Mouse (Mus musculus): ENCODE results near the gene Ago1. TPM values are rescaled to one million over a fixed set of nuclear protein-coding genes. Genes with fewer than 3 reads are reported as not detected.

Gene Ago1
- polyA plus RNA-seq, 1 experiment from 2014 or later: 4.2 TPM

DNA sequence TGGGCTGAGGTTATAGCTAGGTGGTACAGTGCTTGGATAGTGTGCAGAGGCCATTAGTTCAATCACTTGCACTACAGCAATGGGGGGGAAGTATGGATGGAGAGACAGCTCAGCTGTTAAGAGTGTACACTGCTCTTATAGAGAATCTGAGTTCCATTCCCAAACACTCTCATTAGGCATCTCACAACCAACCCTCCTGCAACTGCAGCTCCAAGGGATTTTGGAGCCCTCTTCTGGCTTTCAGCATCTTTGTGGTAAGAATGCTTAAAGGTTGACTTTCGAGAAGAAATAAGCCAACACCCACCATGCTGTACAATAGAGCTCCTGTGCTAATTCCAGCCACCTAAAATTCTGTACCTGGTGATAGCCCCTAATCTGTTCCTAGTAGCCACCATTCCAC lies 17.8 kb upstream of the Ago1 start:
- Histone ChIP-seq H3K27me3 (ENCODE audit: control insufficient read depth, insufficient read depth, low read length) (no peaks in the 10 kb centered on the region), H3K4me2 (ENCODE audit: low read length) (no peak overlapping the region), H3K9ac (ENCODE audit: low read length) (no peak overlapping the region), H3K36me3 (ENCODE audit: control insufficient read depth, insufficient read depth, low read length) (no peaks in the 10 kb centered on the region), H3K9me3 (ENCODE audit: control insufficient read depth, low read length) (no peaks in the 10 kb centered on the region), H3K4me1 (ENCODE audit: control insufficient read depth in 2 of 2, insufficient read depth in 2 of 2, low read length in 2 of 2) (no peaks in the 10 kb centered on the region), H3K27ac (replicated peaks in 1 of 2; ENCODE audit: control insufficient read depth in 1 of 2, insufficient read depth in 1 of 2, low read depth in 2 of 2, low read length in 2 of 2) (no peak overlapping the region), H3K4me3 (ENCODE audit: control insufficient read depth in 1 of 2, insufficient read depth in 1 of 2, low read depth in 1 of 2, low read length in 2 of 2) (no peak overlapping the region)
- no peak for ATAC-seq (ENCODE audit: insufficient number of reproducible peaks, insufficient read depth, low FRiP score, low read depth)
- WGBS: 57% methylated on average over 1 of the region's 1 CpGs

DNA sequence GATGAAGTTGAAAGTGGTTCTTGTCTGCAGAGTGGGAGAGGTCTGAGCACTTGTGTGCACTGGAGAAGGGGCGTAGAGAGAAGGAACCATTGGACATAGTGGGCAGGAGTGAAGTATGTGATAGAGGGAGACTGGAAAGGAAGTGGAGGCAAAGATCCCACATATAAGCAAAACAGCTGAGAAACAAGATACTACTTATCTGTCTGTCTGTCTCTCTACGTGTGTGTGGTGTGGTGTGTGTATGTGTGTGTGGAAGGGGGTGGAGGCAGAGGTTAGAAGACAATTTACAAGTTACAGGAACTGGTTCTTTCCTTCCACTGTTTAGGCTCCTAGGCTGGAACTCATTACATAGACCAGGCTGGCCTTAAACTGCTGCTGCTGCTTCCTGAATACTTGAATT lies 16.7 kb upstream of the Ago1 start:
- H3K36me3 ChIP-seq (ENCODE audit: control insufficient read depth, insufficient read depth, low read length): no peaks in the 10 kb centered on the region
- H3K9me3 ChIP-seq (ENCODE audit: control insufficient read depth, low read length): no peaks in the 10 kb centered on the region
- no peaks in the 10 kb centered on the region for H3K27me3 ChIP-seq (ENCODE audit: control insufficient read depth, insufficient read depth, low read length)
- no peak overlapping the region for H3K27ac ChIP-seq (replicated peaks in 1 of 2; ENCODE audit: control insufficient read depth in 1 of 2, insufficient read depth in 1 of 2, low read depth in 2 of 2, low read length in 2 of 2)
- WGBS: 60% methylated on average over 2 of the region's 2 CpGs
- H3K9ac ChIP-seq (ENCODE audit: low read length): no peak overlapping the region
- H3K4me1 ChIP-seq (ENCODE audit: control insufficient read depth in 2 of 2, insufficient read depth in 2 of 2, low read length in 2 of 2): no peaks in the 10 kb centered on the region
- H3K4me3 ChIP-seq (ENCODE audit: control insufficient read depth in 1 of 2, insufficient read depth in 1 of 2, low read depth in 1 of 2, low read length in 2 of 2): no peak overlapping the region
- H3K4me2 ChIP-seq (ENCODE audit: low read length): no peak overlapping the region
- ATAC-seq (ENCODE audit: insufficient number of reproducible peaks, insufficient read depth, low FRiP score, low read depth): no peak

DNA sequence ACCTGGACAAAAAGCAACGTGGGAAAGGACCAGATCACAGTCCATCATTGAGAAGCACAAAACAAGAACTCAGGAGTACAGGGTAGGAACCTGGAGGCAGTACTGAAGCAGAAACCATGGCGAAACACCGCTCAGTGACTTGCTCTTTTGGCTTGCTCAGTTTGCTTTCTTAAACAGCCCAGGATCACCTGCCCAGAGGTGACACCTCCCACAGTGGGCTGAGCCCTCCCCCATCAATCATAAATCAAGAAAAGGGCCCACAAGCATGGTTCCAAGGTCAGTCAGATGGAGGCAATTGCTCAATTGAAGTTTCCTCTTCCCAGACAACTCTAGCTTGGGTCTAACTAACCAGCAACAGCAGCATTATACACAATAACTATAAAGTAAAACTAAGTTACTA lies 15.5 kb upstream of the Ago1 start:
- 75% methylated on average over 3 of the region's 3 CpGs for WGBS
- no peaks in the 10 kb centered on the region for H3K9me3 ChIP-seq (ENCODE audit: control insufficient read depth, low read length)
- H3K4me1 ChIP-seq (ENCODE audit: control insufficient read depth in 2 of 2, insufficient read depth in 2 of 2, low read length in 2 of 2): no peaks in the 10 kb centered on the region
- no peaks in the 10 kb centered on the region for H3K27me3 ChIP-seq (ENCODE audit: control insufficient read depth, insufficient read depth, low read length)
- ATAC-seq (ENCODE audit: insufficient number of reproducible peaks, insufficient read depth, low FRiP score, low read depth): no peak
- no peaks in the 10 kb centered on the region for H3K36me3 ChIP-seq (ENCODE audit: control insufficient read depth, insufficient read depth, low read length)
- no peak overlapping the region for H3K4me3 ChIP-seq (ENCODE audit: control insufficient read depth in 1 of 2, insufficient read depth in 1 of 2, low read depth in 1 of 2, low read length in 2 of 2)
- no peak overlapping the region for H3K9ac ChIP-seq (ENCODE audit: low read length)
- H3K4me2 ChIP-seq (ENCODE audit: low read length): no peak overlapping the region
- H3K27ac ChIP-seq (replicated peaks in 1 of 2; ENCODE audit: control insufficient read depth in 1 of 2, insufficient read depth in 1 of 2, low read depth in 2 of 2, low read length in 2 of 2): no peak overlapping the region

DNA sequence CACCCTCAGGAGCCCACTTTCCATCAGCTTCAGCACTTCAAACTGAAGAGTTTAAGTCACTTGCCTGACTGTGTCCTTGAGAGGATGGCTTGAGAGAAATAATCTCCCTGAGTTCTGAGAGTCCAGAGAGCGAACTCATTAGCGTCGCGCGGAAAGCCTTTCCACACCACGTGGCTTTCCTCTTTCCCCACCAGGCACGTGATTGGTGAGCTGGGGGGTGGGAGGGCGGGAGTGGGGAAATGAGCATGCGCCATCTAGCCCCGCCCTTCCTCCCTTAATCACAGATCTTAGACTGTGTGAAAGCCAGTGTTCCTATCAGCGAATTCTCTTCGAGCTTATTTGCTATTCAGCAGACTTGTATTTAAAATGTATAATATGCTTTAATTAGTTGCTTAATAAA lies 14.6 kb upstream of the Ago1 start:
- H3K4me3 ChIP-seq (ENCODE audit: control insufficient read depth in 1 of 2, insufficient read depth in 1 of 2, low read depth in 1 of 2, low read length in 2 of 2): no peak overlapping the region
- H3K27me3 ChIP-seq (ENCODE audit: control insufficient read depth, insufficient read depth, low read length): no peaks in the 10 kb centered on the region
- H3K27ac ChIP-seq (replicated peaks in 1 of 2; ENCODE audit: control insufficient read depth in 1 of 2, insufficient read depth in 1 of 2, low read depth in 2 of 2, low read length in 2 of 2): no peak overlapping the region
- no peaks in the 10 kb centered on the region for H3K36me3 ChIP-seq (ENCODE audit: control insufficient read depth, insufficient read depth, low read length)
- WGBS: 70% methylated on average over 12 of the region's 12 CpGs
- no peaks in the 10 kb centered on the region for H3K9me3 ChIP-seq (ENCODE audit: control insufficient read depth, low read length)
- ATAC-seq (ENCODE audit: insufficient number of reproducible peaks, insufficient read depth, low FRiP score, low read depth): no peak
- no peak overlapping the region for H3K9ac ChIP-seq (ENCODE audit: low read length)
- H3K4me2 ChIP-seq (ENCODE audit: low read length): no peak overlapping the region
- no peaks in the 10 kb centered on the region for H3K4me1 ChIP-seq (ENCODE audit: control insufficient read depth in 2 of 2, insufficient read depth in 2 of 2, low read length in 2 of 2)

DNA sequence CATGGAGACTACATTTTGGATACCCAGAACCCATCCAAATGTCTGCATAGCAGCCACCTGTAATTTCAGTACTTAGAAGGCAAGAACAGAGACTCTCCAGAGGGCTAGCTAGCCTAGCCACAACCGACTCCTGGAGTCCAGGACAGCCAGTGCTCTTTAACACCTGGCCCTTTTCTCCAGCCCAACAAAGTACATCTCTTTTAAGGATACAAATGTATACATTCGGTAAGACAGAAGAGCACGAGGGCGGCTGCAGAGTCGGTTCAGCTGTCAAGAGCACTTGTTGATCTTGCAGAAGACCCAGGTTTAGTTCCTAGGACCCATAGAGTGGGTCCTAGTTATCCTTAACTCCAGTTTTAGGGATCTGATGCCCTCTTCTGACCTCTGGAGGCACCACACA lies 13.1 kb upstream of the Ago1 start:
- H3K9ac ChIP-seq (ENCODE audit: low read length): no peak overlapping the region
- 85% methylated on average over 5 of the region's 5 CpGs for WGBS
- ATAC-seq (ENCODE audit: insufficient number of reproducible peaks, insufficient read depth, low FRiP score, low read depth): no peak

DNA sequence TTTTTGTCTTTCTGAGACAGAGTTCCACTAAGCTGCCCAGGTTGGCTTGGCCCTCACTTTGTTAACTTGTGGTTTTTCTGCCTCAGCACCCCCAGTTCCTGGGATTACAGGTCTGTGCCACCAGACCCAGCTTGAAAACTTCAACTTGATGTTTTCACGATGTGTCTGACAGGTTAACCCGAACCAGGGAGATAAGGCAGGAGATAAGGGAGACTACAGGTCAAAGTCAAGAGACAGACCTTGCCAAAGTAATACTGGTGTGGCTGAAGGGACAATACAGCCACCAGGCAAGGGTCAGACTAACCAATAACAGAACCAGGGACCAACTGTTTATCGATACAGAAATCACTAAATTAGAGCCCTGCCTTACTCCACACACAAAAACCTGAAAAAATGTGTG lies 11.9 kb upstream of the Ago1 start:
- no peak overlapping the region for H3K4me3 ChIP-seq (ENCODE audit: control insufficient read depth in 1 of 2, insufficient read depth in 1 of 2, low read depth in 1 of 2, low read length in 2 of 2)
- WGBS: 38% methylated on average over 3 of the region's 3 CpGs
- H3K4me2 ChIP-seq (ENCODE audit: low read length): no peak overlapping the region
- H3K27me3 ChIP-seq (ENCODE audit: control insufficient read depth, insufficient read depth, low read length): no peaks in the 10 kb centered on the region
- no peaks in the 10 kb centered on the region for H3K9me3 ChIP-seq (ENCODE audit: control insufficient read depth, low read length)
- H3K36me3 ChIP-seq (ENCODE audit: control insufficient read depth, insufficient read depth, low read length): no peaks in the 10 kb centered on the region
- no peak overlapping the region for H3K27ac ChIP-seq (replicated peaks in 1 of 2; ENCODE audit: control insufficient read depth in 1 of 2, insufficient read depth in 1 of 2, low read depth in 2 of 2, low read length in 2 of 2)
- H3K4me1 ChIP-seq (ENCODE audit: control insufficient read depth in 2 of 2, insufficient read depth in 2 of 2, low read length in 2 of 2): no peaks in the 10 kb centered on the region
- ATAC-seq (ENCODE audit: insufficient number of reproducible peaks, insufficient read depth, low FRiP score, low read depth): no peak
- no peak overlapping the region for H3K9ac ChIP-seq (ENCODE audit: low read length)

More for the DNA sequence above, 13.1 kb upstream of the Ago1 start:
- H3K4me1 ChIP-seq (ENCODE audit: control insufficient read depth in 2 of 2, insufficient read depth in 2 of 2, low read length in 2 of 2): no peaks in the 10 kb centered on the region
- H3K27ac ChIP-seq (replicated peaks in 1 of 2; ENCODE audit: control insufficient read depth in 1 of 2, insufficient read depth in 1 of 2, low read depth in 2 of 2, low read length in 2 of 2): no peak overlapping the region
- no peaks in the 10 kb centered on the region for H3K27me3 ChIP-seq (ENCODE audit: control insufficient read depth, insufficient read depth, low read length)
- no peaks in the 10 kb centered on the region for H3K9me3 ChIP-seq (ENCODE audit: control insufficient read depth, low read length)
- no peak overlapping the region for H3K4me3 ChIP-seq (ENCODE audit: control insufficient read depth in 1 of 2, insufficient read depth in 1 of 2, low read depth in 1 of 2, low read length in 2 of 2)
- no peak overlapping the region for H3K4me2 ChIP-seq (ENCODE audit: low read length)
- no peaks in the 10 kb centered on the region for H3K36me3 ChIP-seq (ENCODE audit: control insufficient read depth, insufficient read depth, low read length)

DNA sequence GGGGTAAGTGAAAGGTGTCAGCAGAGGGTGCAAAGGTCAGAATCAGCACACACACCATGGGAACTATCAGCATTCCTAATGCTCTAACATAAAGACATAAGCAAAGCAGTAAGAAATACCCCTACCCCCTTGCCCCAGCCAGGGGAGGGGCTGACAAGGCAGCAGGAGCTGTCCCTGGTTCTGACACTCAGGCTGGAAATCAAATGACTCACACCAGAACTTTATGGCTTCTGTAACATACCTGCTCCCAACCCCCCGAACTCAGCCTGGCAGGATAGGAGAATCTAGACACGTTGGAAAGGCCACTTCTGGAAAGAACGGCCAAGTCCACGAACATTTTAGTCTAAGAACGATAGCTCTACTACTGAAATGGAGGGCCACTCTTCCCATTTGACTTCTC lies 4.6 kb upstream of the Ago1 start:
- no peak overlapping the region for H3K9ac ChIP-seq (ENCODE audit: low read length)
- no peaks in the 10 kb centered on the region for H3K36me3 ChIP-seq (ENCODE audit: control insufficient read depth, insufficient read depth, low read length)
- no peak overlapping the region for H3K27ac ChIP-seq (replicated peaks in 1 of 2; ENCODE audit: control insufficient read depth in 1 of 2, insufficient read depth in 1 of 2, low read depth in 2 of 2, low read length in 2 of 2)
- no peak overlapping the region for H3K4me2 ChIP-seq (ENCODE audit: low read length)
- H3K4me1 ChIP-seq (ENCODE audit: control insufficient read depth in 2 of 2, insufficient read depth in 2 of 2, low read length in 2 of 2): peaks cover 0 to 2% of the 10 kb centered on the region in 2 experiments; a peak in 2 of 4 replicates
- 40% methylated on average over 5 of the region's 5 CpGs for WGBS
- no peak overlapping the region for H3K4me3 ChIP-seq (ENCODE audit: control insufficient read depth in 1 of 2, insufficient read depth in 1 of 2, low read depth in 1 of 2, low read length in 2 of 2)
- ATAC-seq (ENCODE audit: insufficient number of reproducible peaks, insufficient read depth, low FRiP score, low read depth): no peak
- H3K9me3 ChIP-seq (ENCODE audit: control insufficient read depth, low read length): no peaks in the 10 kb centered on the region
- H3K27me3 ChIP-seq (ENCODE audit: control insufficient read depth, insufficient read depth, low read length): no peaks in the 10 kb centered on the region

DNA sequence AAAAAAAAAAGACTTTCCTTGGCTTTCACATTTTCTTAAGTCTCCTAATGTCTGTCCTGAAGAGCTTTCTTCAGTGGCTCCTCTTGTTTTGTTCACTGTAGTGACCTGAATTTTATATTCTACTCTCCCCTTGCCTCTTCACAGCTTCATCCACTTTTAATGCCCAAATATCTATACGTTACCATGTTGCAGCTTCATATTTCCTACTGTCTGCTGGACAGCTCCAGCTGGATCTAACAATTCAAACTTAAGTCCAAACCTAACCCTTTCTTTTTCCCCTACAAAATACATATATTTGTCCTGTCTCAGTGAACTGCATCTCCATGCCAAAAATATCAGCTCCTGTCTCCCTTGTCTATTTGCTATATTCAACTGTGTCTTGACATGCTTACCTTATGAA lies 951 bp upstream of the Ago1 start:
- H3K9ac ChIP-seq (ENCODE audit: low read length): no peak overlapping the region
- no peaks in the 10 kb centered on the region for H3K9me3 ChIP-seq (ENCODE audit: control insufficient read depth, low read length)
- ATAC-seq (ENCODE audit: insufficient number of reproducible peaks, insufficient read depth, low FRiP score, low read depth): no peak
- H3K4me1 ChIP-seq (ENCODE audit: control insufficient read depth in 2 of 2, insufficient read depth in 2 of 2, low read length in 2 of 2): peaks cover 19 to 20% of the 10 kb centered on the region in 2 experiments
- no peak overlapping the region; the same call in 1 of the 2 replicates for H3K4me2 ChIP-seq (ENCODE audit: low read length)
- no peaks in the 10 kb centered on the region for H3K27me3 ChIP-seq (ENCODE audit: control insufficient read depth, insufficient read depth, low read length)
- no peaks in the 10 kb centered on the region for H3K36me3 ChIP-seq (ENCODE audit: control insufficient read depth, insufficient read depth, low read length)
- no peak overlapping the region for H3K4me3 ChIP-seq (ENCODE audit: control insufficient read depth in 1 of 2, insufficient read depth in 1 of 2, low read depth in 1 of 2, low read length in 2 of 2)
- WGBS: 50% methylated on average over 1 of the region's 1 CpGs
- no peak overlapping the region for H3K27ac ChIP-seq (replicated peaks in 1 of 2; ENCODE audit: control insufficient read depth in 1 of 2, insufficient read depth in 1 of 2, low read depth in 2 of 2, low read length in 2 of 2)

Measured in heart, embryonic 14.5 days (tissue).